Mouse (Mus musculus) E14TG2a.4 (cell line): Measurements from ENCODE around the gene Brca1.

Experiments
- CTCF ChIP-seq: conservative IDR thresholded peaks from 2 replicates; pipeline ENCODE4 v1.5.1; 2014; ENCODE audit warnings: low read length
- NANOG ChIP-seq: IDR thresholded peaks from 2 replicates; pipeline ENCODE4 v1.6.1; 2014; ENCODE audit warnings: borderline replicate concordance, low read length, mixed read lengths
- POU5F1 ChIP-seq: IDR thresholded peaks from 2 replicates; pipeline ENCODE4 v1.6.1; 2014; ENCODE audit warnings: low read length, borderline replicate concordance

GRCm38 (mm10) chr11:101526686-101527085 lies 25.1 kb downstream of the Brca1 start:
- TF ChIP-seq CTCF, result no peak
- TF ChIP-seq NANOG, result no peak
- TF ChIP-seq POU5F1, result no peak
